Mouse (Mus musculus) hindbrain, embryonic 13.5 days (tissue): ENCODE measurements around the gene Rfx1. TPM values are rescaled to one million over a fixed set of nuclear protein-coding genes. Genes with fewer than 3 reads are reported as not detected.
A peak's percentile ranks its signal among the peaks of the same experiment; 100 is the strongest.

Experiments
- ATAC-seq: fragments of 200-750 bp; cut with Nextera tagmentation; 2 replicates; pipeline ENCODE4 v1.8.0; 2017; ENCODE audit warnings: moderate TSS enrichment; ENCODE audit not compliant: low FRiP score
- H3K27ac ChIP-seq: fragments of 300-500 bp; sonication (generic); 2 replicates; pipeline ENCODE4 v1.5.1; 2015; ENCODE audit warnings: inconsistent platforms, mild to moderate bottlenecking, moderate library complexity
- H3K27me3 ChIP-seq: fragments of 300-500 bp; sonication (generic); 2 replicates; pipeline ENCODE4 v1.6.1; 2015; ENCODE audit warnings: mild to moderate bottlenecking, inconsistent platforms
- H3K36me3 ChIP-seq: fragments of 300-500 bp; sonication (generic); 2 replicates; pipeline ENCODE4 v1.6.1; 2015; ENCODE audit warnings: mild to moderate bottlenecking, inconsistent platforms
- H3K4me1 ChIP-seq: fragments of 300-500 bp; sonication (generic); replicated peaks from 2 replicates; pipeline ENCODE4 v1.6.1; 2015; ENCODE audit warnings: inconsistent platforms
- H3K4me2 ChIP-seq: fragments of 300-500 bp; sonication (generic); 2 replicates; pipeline ENCODE4 v1.6.1; 2015; ENCODE audit warnings: inconsistent platforms, mild to moderate bottlenecking, moderate library complexity
- H3K4me3 ChIP-seq: fragments of 300-500 bp; sonication (generic); 2 replicates; pipeline ENCODE4 v1.5.1; 2015; ENCODE audit warnings: mild to moderate bottlenecking, inconsistent platforms
- H3K9ac ChIP-seq: fragments of 300-500 bp; sonication (generic); 2 replicates; pipeline ENCODE4 v1.6.1; 2015; ENCODE audit warnings: mild to moderate bottlenecking, inconsistent platforms
- H3K9me3 ChIP-seq: fragments of 300-500 bp; sonication (generic); 2 replicates; pipeline ENCODE4 v1.6.1; 2016; ENCODE audit warnings: inconsistent platforms
- WGBS: fragments of 180-500 bp; shearing (Covaris S2); methylation state at CpG from one replicate; pipeline ENCODE4 v1.1.7; 2015; 5-methylcytosine and 5-hydroxymethylcytosine counted together
- polyA plus RNA-seq: library from polyadenylated mRNA; unstranded; fragments of >200 nt; fragmentation: Nextera tagmentation; extraction: Ambion mirVana; gene quantifications from 2 replicates; pipeline ENCODE4 v1.2.1, GENCODE M21; 2015

Gene Rfx1
- 7.8 and 8.3 TPM in 2 replicates for polyA plus RNA-seq

DNA sequence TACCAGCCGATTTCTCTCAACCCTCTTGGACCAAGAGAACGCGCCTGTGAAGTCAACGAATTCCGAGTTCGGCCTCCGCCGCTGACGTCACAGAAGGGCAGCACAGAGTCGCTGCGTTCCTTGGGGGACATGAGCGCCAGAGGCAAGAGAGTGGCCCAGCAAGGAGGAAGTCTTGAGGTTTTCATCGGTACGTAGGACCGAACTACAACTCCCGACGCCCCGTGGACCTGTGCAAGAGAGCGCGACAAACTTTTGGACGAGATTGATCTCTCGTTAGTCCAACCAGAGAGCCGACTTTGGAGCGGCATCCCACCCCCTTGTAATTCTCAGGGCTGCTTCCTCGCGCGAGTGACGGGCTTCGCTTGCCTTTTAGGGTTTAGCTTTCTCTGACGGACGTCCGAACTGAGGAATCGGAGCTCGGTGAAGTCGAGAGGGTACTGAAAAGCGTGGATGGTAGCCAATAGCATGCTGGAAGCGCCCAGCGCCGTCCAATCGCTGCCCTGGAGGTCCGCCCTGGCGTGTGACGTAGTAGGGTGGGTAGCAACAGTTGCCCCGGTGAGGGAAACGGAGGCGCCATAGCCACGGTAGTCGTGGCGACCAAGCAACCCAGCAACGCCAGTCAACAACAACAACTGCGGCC lies at the start of gene Rfx1:
TSS of gene Rfx1 (plus strand) at position 544 of the 640 bp plus-strand sequence.
- Histone ChIP-seq H3K4me2 (peak within 1 kb of the TSS; percentile 80), H3K9me3 (no peaks in the 10 kb centered on the region), H3K9ac (peak within 1 kb of the TSS; percentile 85), H3K4me3 (peak within 1 kb of the TSS; percentile 88), H3K27ac (peak within 1 kb of the TSS; percentile 97), H3K4me1 (peaks cover 41% of the 10 kb centered on the region), H3K36me3 (no peaks in the 10 kb centered on the region), H3K27me3 (no peaks in the 10 kb centered on the region)
- peak; percentile 98 for ATAC-seq
- WGBS, result under 1% methylated on average over 51 of the region's 51 CpGs

DNA sequence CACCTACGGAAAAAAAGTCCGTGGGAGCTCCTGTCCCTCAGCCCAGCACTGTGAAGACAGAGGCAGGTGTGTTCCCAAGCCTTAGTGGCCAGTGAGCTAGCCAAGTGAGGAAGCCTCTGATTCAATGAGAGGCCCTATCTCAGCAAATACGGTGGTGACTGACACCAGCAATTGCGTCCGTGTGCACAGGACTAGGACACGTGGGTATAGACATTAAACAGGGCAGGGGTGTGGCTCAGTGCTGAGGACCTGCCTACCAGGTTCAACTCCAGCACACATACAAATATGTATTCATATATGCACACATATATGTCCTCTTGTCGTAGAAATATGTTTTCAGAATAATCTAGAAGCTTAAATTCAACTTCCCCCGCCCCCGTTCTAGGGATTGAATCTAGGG lies 46.9 kb upstream of the Rfx1 start:
- Histone ChIP-seq H3K27ac (no peak overlapping the region), H3K9ac (no peak overlapping the region), H3K36me3 (no peaks in the 10 kb centered on the region), H3K4me2 (no peak overlapping the region), H3K27me3 (peaks cover 45% of the 10 kb centered on the region), H3K9me3 (no peaks in the 10 kb centered on the region), H3K4me1 (peaks cover 4% of the 10 kb centered on the region; the same call in 1 of the 2 replicates), H3K4me3 (no peak overlapping the region)
- WGBS, result 87% methylated on average over 9 of the region's 9 CpGs
- no peak for ATAC-seq

DNA sequence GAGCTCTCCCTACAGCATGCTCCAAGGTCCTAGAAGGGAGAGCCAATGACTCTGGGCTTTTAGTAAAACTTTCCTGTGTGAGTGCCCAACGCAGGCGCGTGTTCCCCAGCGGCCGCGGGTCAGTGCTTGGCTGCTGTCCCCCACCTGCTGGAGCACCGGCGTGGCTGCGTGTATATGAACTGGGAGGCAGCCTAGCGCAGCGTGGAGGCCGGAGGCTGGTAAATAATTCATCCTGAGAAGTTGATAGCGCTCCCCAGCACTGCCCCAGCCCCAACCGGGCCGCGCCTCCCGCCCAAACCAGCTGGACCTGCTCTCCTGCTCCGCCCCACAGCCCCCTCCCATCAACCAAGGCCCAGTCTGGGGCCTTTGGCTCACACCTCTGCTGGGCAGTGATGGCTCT lies 45.5 kb upstream of the Rfx1 start, which contains the start of gene Palm3:
TSS of gene Palm3 (plus strand) at position 376 of the 400 bp plus-strand sequence.
- Histone ChIP-seq H3K4me1 (peaks cover 9% of the 10 kb centered on the region), H3K9ac (no peak within 1 kb of the TSS), H3K36me3 (no peaks in the 10 kb centered on the region), H3K27ac (no peak within 1 kb of the TSS), H3K4me2 (no peak within 1 kb of the TSS), H3K9me3 (no peaks in the 10 kb centered on the region), H3K4me3 (no peak within 1 kb of the TSS), H3K27me3 (peaks cover 58% of the 10 kb centered on the region)
- no peak for ATAC-seq
- WGBS, result 4% methylated on average over 18 of the region's 18 CpGs

DNA sequence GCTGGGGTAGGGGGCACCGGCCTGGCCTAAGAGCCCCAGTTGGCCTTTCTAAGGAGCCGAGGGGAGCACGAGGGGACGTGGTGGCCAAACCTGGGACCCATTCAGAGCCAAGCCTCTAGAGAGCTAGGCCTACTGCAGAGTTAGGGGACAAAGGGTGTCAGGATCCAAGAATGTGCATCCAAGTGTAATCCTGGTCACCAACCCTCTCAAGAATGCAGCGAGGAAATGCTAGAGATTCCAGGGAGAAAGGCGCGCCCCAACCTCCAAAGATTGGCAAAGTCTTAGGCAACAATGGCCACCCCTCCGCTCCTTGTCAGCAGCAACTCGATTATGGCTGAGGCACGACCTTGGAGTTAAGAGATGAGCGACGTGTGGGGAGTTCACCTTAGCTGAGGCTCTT lies 45.1 kb upstream of the Rfx1 start:
- peaks cover 14% of the 10 kb centered on the region for H3K4me1 ChIP-seq
- H3K36me3 ChIP-seq, result no peaks in the 10 kb centered on the region
- ATAC-seq, result no peak
- WGBS, result 43% methylated on average over 12 of the region's 12 CpGs
- H3K9me3 ChIP-seq, result no peaks in the 10 kb centered on the region
- no peak overlapping the region for H3K27ac ChIP-seq
- no peak overlapping the region for H3K4me2 ChIP-seq
- no peak overlapping the region for H3K4me3 ChIP-seq
- H3K27me3 ChIP-seq, result peaks cover 62% of the 10 kb centered on the region
- H3K9ac ChIP-seq, result no peak overlapping the region

DNA sequence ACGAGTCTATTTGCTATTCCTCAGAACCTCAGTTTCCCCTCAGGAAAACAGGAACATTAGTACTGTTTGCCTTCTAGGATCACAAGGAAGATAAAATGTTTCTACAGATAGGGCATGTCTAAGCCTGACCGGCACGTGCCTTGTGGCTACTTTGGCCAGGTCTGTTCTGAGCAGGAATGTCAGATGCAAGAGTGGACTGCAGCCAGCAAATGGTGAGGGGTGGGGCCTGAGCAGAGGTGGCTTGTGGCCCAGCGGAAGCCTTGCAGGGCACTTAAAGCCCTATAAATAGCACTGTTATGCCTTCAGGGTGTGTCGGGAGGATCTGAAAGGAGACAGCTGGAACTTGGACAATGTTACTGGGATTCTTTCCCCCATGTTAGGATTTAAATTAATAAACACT lies 43.5 kb upstream of the Rfx1 start:
- WGBS, result 61% methylated on average over 5 of the region's 5 CpGs
- ATAC-seq, result no peak

DNA sequence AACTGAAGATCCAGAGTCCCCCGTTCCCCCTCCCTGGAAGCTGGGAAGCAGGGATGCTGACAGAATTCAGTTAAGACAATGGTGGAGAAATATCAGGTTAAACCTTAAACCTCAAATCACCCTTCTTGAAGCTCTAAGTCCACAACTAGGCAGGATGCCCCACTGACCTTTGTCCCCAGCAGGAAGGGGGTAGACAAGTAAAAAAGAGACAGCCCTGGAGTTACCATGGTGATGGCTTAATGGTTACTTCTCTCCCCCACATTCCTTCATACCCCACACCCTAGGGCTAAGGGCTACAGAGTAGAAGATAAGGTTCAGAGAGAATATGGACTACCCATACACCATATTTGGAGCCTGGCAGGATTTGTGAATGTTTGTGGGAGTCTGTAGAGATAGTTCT lies 43.0 kb upstream of the Rfx1 start:
- ATAC-seq, result no peak
- Histone ChIP-seq H3K27me3 (peaks cover 80% of the 10 kb centered on the region), H3K36me3 (no peaks in the 10 kb centered on the region)

More for the DNA sequence above, 43.5 kb upstream of the Rfx1 start:
- H3K36me3 ChIP-seq, result no peaks in the 10 kb centered on the region
- no peak overlapping the region for H3K4me2 ChIP-seq
- H3K4me1 ChIP-seq, result peaks cover 18% of the 10 kb centered on the region
- H3K9ac ChIP-seq, result no peak overlapping the region
- H3K27ac ChIP-seq, result no peak overlapping the region
- H3K27me3 ChIP-seq, result peaks cover 75% of the 10 kb centered on the region
- H3K9me3 ChIP-seq, result no peaks in the 10 kb centered on the region
- no peak overlapping the region for H3K4me3 ChIP-seq

DNA sequence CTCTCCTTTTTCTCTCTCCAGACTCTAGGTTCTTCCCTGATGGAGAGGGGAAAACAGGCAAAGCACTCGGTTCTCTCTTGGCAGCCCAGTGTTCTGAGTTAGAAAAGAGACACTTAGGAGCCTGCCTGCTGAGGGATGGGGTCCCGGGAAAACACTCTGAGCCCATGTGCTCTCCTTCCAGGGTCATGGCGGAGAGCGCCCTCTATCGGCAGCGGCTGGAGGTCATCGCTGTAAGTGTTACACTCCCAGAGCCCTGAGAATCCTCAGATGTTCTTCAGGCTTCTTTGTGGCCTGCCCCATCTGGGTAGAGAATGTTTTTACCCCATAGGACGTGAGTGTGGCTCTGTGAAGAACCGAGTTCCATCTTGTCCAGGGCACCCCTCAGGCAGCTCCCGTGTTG lies 42.5 kb upstream of the Rfx1 start:
- Histone ChIP-seq H3K27ac (no peak overlapping the region), H3K9me3 (no peaks in the 10 kb centered on the region), H3K4me2 (no peak overlapping the region), H3K27me3 (peaks cover 86% of the 10 kb centered on the region), H3K4me1 (peaks cover 18% of the 10 kb centered on the region), H3K36me3 (no peaks in the 10 kb centered on the region), H3K9ac (no peak overlapping the region), H3K4me3 (no peak overlapping the region)
- ATAC-seq, result no peak
- 9% methylated on average over 10 of the region's 10 CpGs for WGBS

More for the DNA sequence above, 43.0 kb upstream of the Rfx1 start:
- H3K4me1 ChIP-seq, result peaks cover 18% of the 10 kb centered on the region
- H3K4me2 ChIP-seq, result no peak overlapping the region
- 62% methylated on average over 1 of the region's 1 CpGs for WGBS
- H3K27ac ChIP-seq, result no peak overlapping the region
- H3K4me3 ChIP-seq, result no peak overlapping the region
- H3K9me3 ChIP-seq, result no peaks in the 10 kb centered on the region
- no peak overlapping the region for H3K9ac ChIP-seq

DNA sequence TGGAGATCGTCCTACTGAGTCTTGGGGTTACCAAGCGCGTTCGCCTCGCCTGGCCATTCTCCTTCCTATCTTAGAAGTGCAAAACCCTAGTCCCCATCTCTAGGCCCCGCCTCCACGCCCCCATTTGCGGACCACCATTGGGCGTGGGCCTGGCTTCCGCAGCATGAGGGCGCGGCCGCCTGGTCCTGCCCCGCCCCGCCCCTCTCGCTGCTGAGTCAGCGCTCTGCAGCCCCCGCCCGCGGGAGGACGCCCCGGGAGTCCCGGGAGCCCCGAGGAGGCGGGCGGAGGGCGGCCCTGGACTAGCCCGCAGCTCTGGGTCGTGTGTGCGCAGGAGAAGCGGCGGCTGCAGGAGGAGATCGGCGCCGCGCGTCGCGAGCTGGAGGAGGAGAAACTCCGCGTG lies 40.8 kb upstream of the Rfx1 start:
- H3K36me3 ChIP-seq, result no peaks in the 10 kb centered on the region
- no peaks in the 10 kb centered on the region for H3K9me3 ChIP-seq
- 1% methylated on average over 38 of the region's 41 CpGs for WGBS
- H3K4me2 ChIP-seq, result peak overlapping the region; percentile 86
- peak overlapping the region; percentile 72 for H3K9ac ChIP-seq
- ATAC-seq, result peak; percentile 81
- H3K4me3 ChIP-seq, result peak overlapping the region; percentile 51
- peaks cover 77% of the 10 kb centered on the region for H3K27me3 ChIP-seq
- no peak overlapping the region for H3K27ac ChIP-seq
- peaks cover 18% of the 10 kb centered on the region for H3K4me1 ChIP-seq

DNA sequence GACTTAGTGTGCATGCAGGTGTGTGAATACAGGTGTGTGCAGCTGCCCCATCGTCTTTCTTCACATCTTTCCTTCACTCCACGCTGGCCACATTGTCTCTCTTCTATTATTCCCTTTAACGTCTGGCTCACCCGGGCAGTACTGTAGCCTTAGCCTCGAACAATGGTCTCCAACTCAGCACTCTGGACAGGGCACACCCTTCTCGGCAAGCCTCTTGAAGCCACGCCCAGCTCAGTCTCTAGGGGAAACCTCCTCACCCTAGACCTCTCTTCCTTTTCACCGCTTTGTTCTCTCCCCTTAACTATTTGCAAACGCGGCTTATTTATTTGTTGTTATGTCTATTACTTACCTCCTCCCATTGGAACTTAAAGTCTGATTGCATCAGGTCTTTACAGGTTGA lies 39.2 kb upstream of the Rfx1 start:
- H3K9me3 ChIP-seq, result no peaks in the 10 kb centered on the region
- peaks cover 61% of the 10 kb centered on the region for H3K27me3 ChIP-seq
- no peak overlapping the region for H3K4me2 ChIP-seq

DNA sequence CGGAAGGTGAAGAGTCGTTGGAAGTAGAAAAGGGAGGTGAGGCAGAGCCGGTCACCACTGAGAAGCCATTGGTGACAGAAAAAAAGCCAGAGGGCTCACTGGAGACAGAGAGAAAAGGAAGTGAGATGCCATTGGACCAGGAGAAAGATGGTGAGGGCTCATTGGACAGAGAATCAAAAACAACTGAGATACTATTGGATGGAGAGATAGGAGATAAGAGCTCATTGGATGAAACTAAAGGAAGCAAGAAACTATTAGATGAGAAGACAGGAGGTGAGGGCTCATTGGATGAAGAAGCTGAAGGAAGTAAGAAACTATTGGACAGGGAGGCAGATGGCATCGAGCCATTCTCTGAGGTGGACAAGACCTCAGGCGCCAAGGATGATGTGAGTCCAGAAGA lies 37.4 kb upstream of the Rfx1 start:
- no peak for ATAC-seq
- H3K36me3 ChIP-seq, result no peaks in the 10 kb centered on the region
- H3K27me3 ChIP-seq, result peaks cover 48% of the 10 kb centered on the region
- WGBS, result 88% methylated on average over 5 of the region's 5 CpGs
- no peak overlapping the region for H3K9ac ChIP-seq
- H3K4me1 ChIP-seq, result peaks cover 14% of the 10 kb centered on the region
- no peak overlapping the region for H3K27ac ChIP-seq
- H3K9me3 ChIP-seq, result no peaks in the 10 kb centered on the region
- no peak overlapping the region for H3K4me3 ChIP-seq
- no peak overlapping the region for H3K4me2 ChIP-seq

More for the DNA sequence above, 39.2 kb upstream of the Rfx1 start:
- ATAC-seq, result no peak
- WGBS, result 12% methylated on average over 10 of the region's 10 CpGs
- H3K9ac ChIP-seq, result no peak overlapping the region
- no peak overlapping the region for H3K27ac ChIP-seq
- peaks cover 14% of the 10 kb centered on the region for H3K4me1 ChIP-seq
- H3K36me3 ChIP-seq, result no peaks in the 10 kb centered on the region
- no peak overlapping the region for H3K4me3 ChIP-seq

DNA sequence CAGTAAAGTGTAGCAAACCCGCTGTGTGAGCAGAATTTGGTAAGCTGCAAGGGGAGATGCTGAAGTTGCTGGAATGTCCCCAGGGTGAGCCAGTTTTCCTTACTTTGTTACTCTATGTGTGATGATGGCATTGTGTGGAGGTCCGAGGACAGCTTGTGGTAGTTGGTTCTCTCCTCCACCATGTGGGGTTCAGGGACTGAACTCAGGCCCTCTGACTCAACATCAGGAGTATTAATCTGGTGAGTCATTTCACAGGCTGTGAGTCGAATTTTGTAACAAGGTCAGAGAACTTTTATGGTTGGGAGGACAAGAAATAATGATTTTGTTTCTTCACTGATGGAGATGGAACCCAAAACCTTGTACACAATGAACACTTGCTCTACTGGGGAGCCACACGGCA lies 33.9 kb upstream of the Rfx1 start:
- Histone ChIP-seq H3K9me3 (no peaks in the 10 kb centered on the region), H3K36me3 (no peaks in the 10 kb centered on the region), H3K9ac (no peak overlapping the region), H3K4me1 (no peaks in the 10 kb centered on the region), H3K27ac (no peak overlapping the region), H3K27me3 (peaks cover 35% of the 10 kb centered on the region), H3K4me2 (no peak overlapping the region), H3K4me3 (no peak overlapping the region)
- WGBS, result 77% methylated on average over 4 of the region's 4 CpGs
- no peak for ATAC-seq

DNA sequence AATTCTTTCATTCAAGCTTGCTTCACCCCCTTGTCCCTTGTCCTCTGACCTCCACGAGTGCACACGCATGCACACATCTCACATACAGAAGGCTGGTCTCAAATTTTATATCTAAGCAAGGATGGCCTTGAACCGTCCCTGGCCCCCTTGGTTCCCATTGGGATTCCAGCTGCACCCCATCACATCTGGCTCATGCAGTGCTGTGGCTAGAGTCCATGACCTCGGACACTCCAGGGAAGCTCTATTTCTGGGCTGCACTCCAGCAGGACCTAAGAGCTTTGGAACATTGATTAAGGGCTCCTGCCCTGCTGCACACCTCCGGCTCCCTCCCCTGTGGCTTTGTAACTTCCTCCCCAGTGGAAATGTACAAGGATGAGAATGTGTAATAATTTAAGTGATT lies 28.6 kb upstream of the Rfx1 start:
- 83% methylated on average over 5 of the region's 5 CpGs for WGBS
- Histone ChIP-seq H3K27ac (no peak overlapping the region), H3K36me3 (no peaks in the 10 kb centered on the region), H3K9me3 (no peaks in the 10 kb centered on the region), H3K9ac (no peak overlapping the region), H3K4me3 (no peak overlapping the region), H3K4me1 (peaks cover 14% of the 10 kb centered on the region), H3K4me2 (no peak overlapping the region), H3K27me3 (peaks cover 60% of the 10 kb centered on the region)
- no peak for ATAC-seq

DNA sequence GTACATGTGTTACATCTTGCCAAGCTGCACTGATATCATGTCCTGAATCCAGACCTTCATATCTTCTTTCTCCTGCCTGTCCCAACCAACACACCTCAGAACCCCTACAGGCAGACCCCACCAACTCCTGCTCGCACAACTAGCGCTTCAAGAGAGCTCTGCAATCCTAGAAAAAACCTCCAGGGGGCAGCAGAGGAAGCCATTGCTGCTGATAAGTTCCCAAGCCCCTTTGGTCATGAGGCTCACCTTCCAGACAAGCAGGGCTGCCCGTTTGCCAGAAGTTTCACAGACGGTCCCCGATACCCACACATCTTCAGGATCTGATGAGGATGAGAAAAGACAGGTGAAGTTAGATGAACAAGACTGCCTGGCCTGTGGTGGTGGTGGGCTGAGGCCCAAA lies 27.6 kb upstream of the Rfx1 start:
- Histone ChIP-seq H3K4me3 (no peak overlapping the region), H3K9ac (no peak overlapping the region), H3K27ac (no peak overlapping the region), H3K9me3 (no peaks in the 10 kb centered on the region), H3K4me2 (no peak overlapping the region), H3K27me3 (peaks cover 70% of the 10 kb centered on the region), H3K36me3 (no peaks in the 10 kb centered on the region), H3K4me1 (peaks cover 14% of the 10 kb centered on the region)
- 7% methylated on average over 5 of the region's 5 CpGs for WGBS
- no peak; the same call in 1 of the 2 replicates for ATAC-seq
